Mouse (Mus musculus) liver, adult 2 months (tissue): Measurements from ENCODE around the gene Tulp3. TPM values are rescaled to one million over a fixed set of nuclear protein-coding genes. Genes with fewer than 3 reads are reported as not detected.

Experiments used
- DNase-seq: peaks from one replicate; pipeline ENCODE4 v3.0.0-alpha.2; 2011; ENCODE audit warnings: low read depth, low spot score; ENCODE audit errors: extremely low read depth
- H3K27ac ChIP-seq: fragments of 200-500 bp; replicated peaks from 2 replicates; pipeline ENCODE4 v1.5.1; 2012; ENCODE audit warnings: low read depth, mild to moderate bottlenecking, control low read depth, inconsistent platforms, low read length; ENCODE audit not compliant: insufficient read depth
- H3K27me3 ChIP-seq: fragments of 200-500 bp; 2 replicates; pipeline ENCODE4 v1.6.1; 2012; ENCODE audit warnings: mild to moderate bottlenecking, moderate library complexity, low read length, inconsistent platforms; ENCODE audit not compliant: control insufficient read depth, insufficient read depth
- H3K36me3 ChIP-seq: fragments of 200-500 bp; 2 replicates; pipeline ENCODE4 v1.6.1; 2012; ENCODE audit warnings: low read length, inconsistent platforms; ENCODE audit not compliant: control insufficient read depth, insufficient read depth
- H3K4me1 ChIP-seq: fragments of 200-500 bp; 2 replicates; pipeline ENCODE4 v1.6.1; 2011; ENCODE audit warnings: low read length; ENCODE audit not compliant: control insufficient read depth, insufficient read depth
- H3K4me3 ChIP-seq: fragments of 200-500 bp; 2 replicates; pipeline ENCODE4 v1.5.1; 2011; ENCODE audit warnings: low read depth, mild to moderate bottlenecking, control low read depth, low read length, moderate library complexity; ENCODE audit not compliant: insufficient read depth
- H3K79me2 ChIP-seq: fragments of 200-500 bp; 2 replicates; pipeline ENCODE4 v1.6.1; 2012; ENCODE audit warnings: inconsistent platforms, mild to moderate bottlenecking, low read length, moderate library complexity; ENCODE audit not compliant: control insufficient read depth, insufficient read depth
- H3K9ac ChIP-seq: fragments of 200-500 bp; 2 replicates; pipeline ENCODE4 v1.6.1; 2012; ENCODE audit warnings: low read depth, mild to moderate bottlenecking, control low read depth, inconsistent platforms, low read length
- CTCF ChIP-seq: fragments of 200-500 bp; IDR thresholded peaks from 2 replicates; pipeline ENCODE4 v1.5.1; 2011; ENCODE audit warnings: low read depth, low read length, control low read depth
- POLR2A ChIP-seq: fragments of 200-500 bp; IDR thresholded peaks from 2 replicates; pipeline ENCODE4 v1.6.1; 2011; ENCODE audit warnings: low read length, control low read depth; ENCODE audit not compliant: insufficient read depth; ENCODE audit errors: extremely low read depth
- WGBS: fragments of 180-500 bp; shearing (Covaris S2); methylation state at CpG from one replicate; pipeline ENCODE4 v1.1.7; 2018; 5-methylcytosine and 5-hydroxymethylcytosine counted together
- polyA plus RNA-seq: library from polyadenylated mRNA; depleted of rRNA; stranded (reverse); fragments of >200 nt; gene quantifications from 2 replicates; pipeline ENCODE4 v1.2.3, GENCODE M21; 2012
- total RNA-seq: library from RNA; depleted of rRNA; stranded (reverse); fragments of >200 nt; gene quantifications from 2 replicates; pipeline ENCODE4 v1.2.3, GENCODE M21; 2014

Gene Tulp3
- total and polyA plus RNA-seq, 2 experiments: 0.74 to 0.92 TPM

DNA sequence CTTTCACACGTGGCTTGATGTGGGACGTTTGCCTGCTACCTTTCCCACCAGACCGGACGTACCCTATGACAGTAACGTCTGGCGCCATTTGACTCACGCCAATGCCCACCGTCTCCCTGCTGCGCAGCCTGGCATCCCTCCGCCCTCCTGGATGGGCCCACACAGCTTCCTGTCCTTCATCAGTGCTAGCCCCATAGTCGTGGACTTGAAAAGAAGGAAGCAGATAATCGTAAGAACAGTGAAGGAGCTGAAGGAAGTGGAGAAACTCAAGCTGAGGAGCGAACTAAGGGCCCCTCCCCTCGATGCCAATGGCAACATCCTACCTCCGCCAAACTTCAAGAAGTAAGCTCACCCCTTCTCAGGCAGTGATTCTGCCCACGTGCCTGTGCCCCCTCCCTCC, 24.0 kb upstream of the Tulp3 start:
- Histone ChIP-seq H3K27me3 (no peaks in the 10 kb centered on the region), H3K27ac (no peak overlapping the region), H3K79me2 (no peaks in the 10 kb centered on the region), H3K9ac (no peak overlapping the region), H3K36me3 (no peaks in the 10 kb centered on the region), H3K4me1 (peaks cover 2% of the 10 kb centered on the region), H3K4me3 (no peak overlapping the region)
- no peak for DNase-seq
- WGBS: 83% methylated on average over 16 of the region's 16 CpGs
- TF ChIP-seq POLR2A (no peak), CTCF (no peak)

GRCm38 (mm10) chr6:128376371-128377085, 20.9 kb upstream of the Tulp3 start:
- Histone ChIP-seq H3K4me3 (no peak overlapping the region), H3K79me2 (no peaks in the 10 kb centered on the region), H3K36me3 (no peaks in the 10 kb centered on the region), H3K9ac (no peak overlapping the region), H3K27ac (no peak overlapping the region), H3K27me3 (no peaks in the 10 kb centered on the region), H3K4me1 (peaks cover 2% of the 10 kb centered on the region)
- DNase-seq: no peak
- TF ChIP-seq CTCF (no peak), POLR2A (no peak)
- 92% methylated on average over 17 of the region's 17 CpGs for WGBS

DNA sequence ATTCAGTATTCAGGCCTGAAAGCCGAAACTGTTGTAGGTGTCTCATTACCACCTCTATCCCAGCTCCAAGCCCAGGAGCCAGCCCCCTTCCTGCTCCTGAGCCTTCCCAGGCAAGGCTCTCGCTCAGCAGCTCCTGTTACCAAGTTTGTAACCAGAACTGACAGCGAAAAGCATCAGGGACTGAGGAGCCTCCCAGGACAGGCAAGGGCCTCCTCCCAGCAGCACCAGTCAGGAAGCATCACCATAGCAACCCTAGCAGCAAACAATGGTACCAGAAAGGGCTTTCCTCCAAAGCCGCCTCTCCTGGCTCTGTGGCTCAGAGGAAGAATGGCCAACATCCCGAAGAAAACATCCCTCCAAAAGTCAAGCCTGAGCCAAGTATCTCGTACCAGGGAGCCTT, 19.5 kb upstream of the Tulp3 start, which contains the start of the genes Tex52 and Gm44596:
Gene Tex52 (plus strand): TSS at position 265 of the 400 bp plus-strand sequence.
Gene Gm44596 (plus strand): TSS at position 312 of the 400 bp plus-strand sequence.
- no peaks in the 10 kb centered on the region for H3K4me1 ChIP-seq
- WGBS: 81% methylated on average over 6 of the region's 6 CpGs
- H3K9ac ChIP-seq: no peak within 1 kb of the TSS
- no peak for DNase-seq
- TF ChIP-seq CTCF (no peak), POLR2A (no peak)
- no peaks in the 10 kb centered on the region for H3K79me2 ChIP-seq
- no peaks in the 10 kb centered on the region for H3K36me3 ChIP-seq
- no peaks in the 10 kb centered on the region for H3K27me3 ChIP-seq
- no peak within 1 kb of the TSS for H3K4me3 ChIP-seq
- no peak within 1 kb of the TSS for H3K27ac ChIP-seq

- H3K27ac ChIP-seq: no peak overlapping the region
- 62% methylated on average over 5 of the region's 5 CpGs for WGBS
- no peaks in the 10 kb centered on the region for H3K79me2 ChIP-seq
- no peaks in the 10 kb centered on the region for H3K4me1 ChIP-seq
- no peaks in the 10 kb centered on the region for H3K27me3 ChIP-seq
- no peaks in the 10 kb centered on the region for H3K36me3 ChIP-seq
- no peak overlapping the region for H3K9ac ChIP-seq
- no peak overlapping the region for H3K4me3 ChIP-seq
- peak; percentile 62 for DNase-seq
- TF ChIP-seq CTCF (no peak), POLR2A (no peak)
Measured at GRCm38 (mm10) chr6:128370040-128370439, 14.4 kb upstream of the Tulp3 start.

- Histone ChIP-seq H3K27me3 (no peaks in the 10 kb centered on the region), H3K36me3 (no peaks in the 10 kb centered on the region), H3K9ac (no peak overlapping the region), H3K4me1 (peaks cover 6% of the 10 kb centered on the region), H3K4me3 (no peak overlapping the region), H3K27ac (no peak overlapping the region), H3K79me2 (no peaks in the 10 kb centered on the region)
- 97% methylated on average over 5 of the region's 5 CpGs for WGBS
- no peak for TF ChIP-seq POLR2A
- no peak for TF ChIP-seq CTCF
- no peak for DNase-seq
Measured at GRCm38 (mm10) chr6:128366466-128366865, 10.8 kb upstream of the Tulp3 start.

- H3K36me3 ChIP-seq: no peaks in the 10 kb centered on the region
- no peak overlapping the region for H3K4me3 ChIP-seq
- H3K9ac ChIP-seq: no peak overlapping the region
- 75% methylated on average over 6 of the region's 6 CpGs for WGBS
- H3K27me3 ChIP-seq: no peaks in the 10 kb centered on the region
- DNase-seq: no peak
- TF ChIP-seq POLR2A: no peak
- TF ChIP-seq CTCF: no peak
- peaks cover 8% of the 10 kb centered on the region for H3K4me1 ChIP-seq
- H3K27ac ChIP-seq: no peak overlapping the region
- H3K79me2 ChIP-seq: no peaks in the 10 kb centered on the region; the same call in 1 of the 2 replicates
Measured at GRCm38 (mm10) chr6:128364721-128365120, 9.1 kb upstream of the Tulp3 start.
